Mouse (Mus musculus) activated CD4-positive, CD25-positive, alpha-beta regulatory T cell (primary cell): ENCODE data around the gene Gm960. TPM values are rescaled to one million over a fixed set of nuclear protein-coding genes. Genes with fewer than 3 reads are reported as not detected.

Source experiments
- polyA plus RNA-seq, 2 experiments: library from polyadenylated mRNA; unstranded; fragments of 100-300 nt; shearing (Covaris generic); gene quantifications; one replicate each; pipeline ENCODE4 v1.2.1; 2017

The Gm960 gene
- polyA plus RNA-seq, result under 1 TPM in 1 of 2 experiments, not detected in 1; 0.74 TPM

DNA sequence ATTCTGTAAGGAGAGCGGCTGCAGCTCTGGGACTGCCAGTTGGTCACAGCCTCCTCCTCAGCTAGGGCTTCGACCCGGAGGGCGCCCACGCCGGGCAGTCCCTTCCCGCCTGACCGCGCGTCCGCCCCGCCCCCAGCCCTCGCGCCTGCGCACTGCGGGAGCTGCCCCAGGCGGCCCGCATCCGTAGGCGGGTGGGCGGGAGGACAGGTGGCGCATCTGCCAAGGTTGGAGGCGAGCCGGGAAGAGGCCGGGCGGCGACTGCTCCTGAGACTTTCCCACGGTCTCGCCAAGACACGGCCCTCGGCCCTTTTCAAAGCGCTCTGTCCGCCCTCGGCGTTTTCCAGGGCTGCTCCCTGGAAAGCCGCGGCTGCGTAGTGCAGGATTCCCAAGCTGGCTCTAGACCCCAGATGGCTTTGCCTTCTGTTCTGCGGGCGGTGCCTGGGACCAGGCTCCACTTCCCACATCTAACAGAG is at the start of gene Gm960:
TSS of gene Gm960 (minus strand) at position 464 of the 473 bp plus-strand sequence.

GRCm38 (mm10) chr19:4711098-4711600 is 12.7 kb upstream of the Gm960 start, which contains the start of gene Sptbn2:
Gene Sptbn2 (plus strand): TSS chr19:4711167.

GRCm38 (mm10) chr19:4625179-4625828 is 73.2 kb downstream of the Gm960 start, which contains the start of gene Rce1:
Gene Rce1 (minus strand): TSS chr19:4625641.

GRCm38 (mm10) chr19:4615151-4616093 is 83.0 kb downstream of the Gm960 start, which contains the start of gene Lrfn4:
Gene Lrfn4 (minus strand): TSS chr19:4615667.

Other genes with a start within 250 kb of the Gm960 start
- under 1 TPM in 1 of 2 experiments, not detected in 1; 0.16 TPM for gene Syt12, start 221.2 kb downstream of the Gm960 start, polyA plus RNA-seq
- gene 2010003K11Rik, start 200.1 kb downstream of the Gm960 start, polyA plus RNA-seq, result not detected
- gene Pcx, start 188.2 kb downstream of the Gm960 start, polyA plus RNA-seq, result 1 to 10 TPM in 1 of 2 experiments, under 1 TPM in 1; 0.64 to 2.2 TPM
- gene Lrfn4, start 83.0 kb downstream of the Gm960 start, polyA plus RNA-seq, result 1 to 10 TPM in 1 of 2 experiments, under 1 TPM in 1; 0.42 to 1.0 TPM
- gene Rce1, start 73.0 kb downstream of the Gm960 start, polyA plus RNA-seq, result 10 to 100 TPM; 55.2 to 61.6 TPM
- gene Sptbn2, start 12.5 kb upstream of the Gm960 start, polyA plus RNA-seq, result under 1 TPM; 0.18 to 0.80 TPM
- gene Rbm4b, start 57.8 kb upstream of the Gm960 start, polyA plus RNA-seq, result 10 to 100 TPM; 35.8 TPM
- gene Rbm4, start 95.2 kb upstream of the Gm960 start, polyA plus RNA-seq, result 10 to 100 TPM; 47.2 to 53.7 TPM
- 10 to 100 TPM; 24.6 to 37.9 TPM for gene Gm21992, start 112.9 kb upstream of the Gm960 start, polyA plus RNA-seq
- gene Rbm14, start 113.0 kb upstream of the Gm960 start, polyA plus RNA-seq, result 10 to 100 TPM; 37.0 to 61.2 TPM
- 100 to 1,000 TPM; 132 to 164 TPM for gene Ccs, start 140.7 kb upstream of the Gm960 start, polyA plus RNA-seq
- under 1 TPM; 0.05 to 0.41 TPM for gene Ccdc87, start 140.7 kb upstream of the Gm960 start, polyA plus RNA-seq
- gene Ctsf, start 156.5 kb upstream of the Gm960 start, polyA plus RNA-seq, result 1 to 10 TPM; 3.3 to 6.6 TPM
- under 1 TPM; 0.06 to 0.35 TPM for gene Actn3, start 179.2 kb upstream of the Gm960 start, polyA plus RNA-seq
- 10 to 100 TPM in 1 of 2 experiments, 1 to 10 TPM in 1; 6.8 to 12.0 TPM for gene Zdhhc24, start 180.0 kb upstream of the Gm960 start, polyA plus RNA-seq
- gene Bbs1, start 208.0 kb upstream of the Gm960 start, polyA plus RNA-seq, result under 1 TPM; 0.44 to 0.49 TPM
- gene Dpp3, start 229.6 kb upstream of the Gm960 start, polyA plus RNA-seq, result 100 to 1,000 TPM in 1 of 2 experiments, 10 to 100 TPM in 1; 85.9 to 129 TPM
- gene Peli3, start 244.5 kb upstream of the Gm960 start, polyA plus RNA-seq, result under 1 TPM; 0.35 to 0.90 TPM